Mouse (Mus musculus): ENCODE results near the gene Rbm34. TPM values are rescaled to one million over a fixed set of nuclear protein-coding genes. Genes with fewer than 3 reads are reported as not detected.

Gene Rbm34
- total RNA-seq, 2 experiments from 2014 or later = 3.5 to 4.2 TPM

- intact Hi-C loops (cut with DNase I) = no loop called here
Observed at GRCm38 (mm10) chr8:126901049-126901448, 69.8 kb downstream of the Rbm34 start.

More at GRCm38 (mm10) chr8:126901049-126901448, 69.8 kb downstream of the Rbm34 start:
- no peak for DNase-seq

Other genes starting within 250 kb of the Rbm34 start
- 10 to 100 TPM; 66.9 to 87.0 TPM for gene Tomm20, start 25.2 kb downstream of the Rbm34 start, total RNA-seq (2021)
- gene Pard3, start 92.8 kb upstream of the Rbm34 start, total RNA-seq (2021) = 10 to 100 TPM; 28.8 to 31.5 TPM

All from heart, postnatal 14 days (tissue).